ENCODE assay signal across 21 mouse cellular contexts in the genomic region with DNA sequence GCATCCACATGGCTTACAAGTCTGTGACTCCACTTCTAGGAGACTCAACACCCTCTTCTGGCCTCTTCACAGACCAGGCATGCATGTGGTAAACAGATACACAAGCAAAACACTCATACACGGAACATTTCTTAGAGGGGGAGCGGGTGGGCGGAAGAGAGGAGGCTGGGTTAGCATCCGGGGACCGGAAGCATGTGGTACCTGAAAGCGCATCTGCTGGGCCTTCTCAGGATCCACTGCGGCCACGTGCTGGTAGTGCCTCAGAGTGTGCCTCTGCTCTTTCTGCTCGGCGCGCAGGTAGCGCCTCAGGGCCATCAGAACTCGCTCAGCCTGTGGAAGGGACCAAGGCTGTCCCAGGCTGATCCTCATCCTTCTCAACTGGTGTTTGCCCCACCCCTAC. TPM values are rescaled to one million over a fixed set of nuclear protein-coding genes. Genes with fewer than 3 reads are reported as not detected.
"Had no signal": no experiment of that assay in that cellular context is flagged by ENCODE, and none has a peak within 500 bp of the region (broad histone marks: within the 10 kb centered on the region; RNA-seq: fewer than 3 reads in every experiment).

No protein-coding gene starts in this region.

- DNase-seq: kidney, adult 2 months; kidney, postnatal 14 days; layer of hippocampus, postnatal 36 days; liver; liver, embryonic 13.5 days; liver, postnatal 0 days; lung, postnatal 14 days; retina, postnatal 1 day; right cerebral cortex, postnatal 4 days; spleen, adult 18-20 months; thymus, adult 18-20 months; thymus, postnatal 14 days had no signal

- H3K36me3 ChIP-seq: kidney, embryonic 15.5 days; liver, embryonic 13.5 days; lung, embryonic 15.5 days had no signal

- H3K4me2 ChIP-seq: kidney, embryonic 15.5 days; limb, embryonic 12.5 days; liver, embryonic 13.5 days; lung, embryonic 15.5 days; midbrain, embryonic 11.5 days; neural tube, embryonic 13.5 days had no signal

- H3K9ac ChIP-seq: kidney, embryonic 15.5 days; limb, embryonic 12.5 days; liver, embryonic 13.5 days; liver, postnatal 0 days; lung, embryonic 15.5 days; neural tube, embryonic 13.5 days had no signal

- H3K4me3 ChIP-seq: kidney, embryonic 15.5 days; limb, embryonic 12.5 days; liver, embryonic 13.5 days; lung, embryonic 15.5 days; megakaryocyte, embryonic 14.5 days; neural tube, embryonic 13.5 days had no signal

- H3K9me3 ChIP-seq: kidney, embryonic 15.5 days; limb, embryonic 12.5 days; liver, embryonic 13.5 days; lung, embryonic 15.5 days; megakaryocyte, embryonic 14.5 days; neural tube, embryonic 13.5 days had no signal

- ATAC-seq: liver, postnatal 0 days had no signal

- H3K27ac ChIP-seq: kidney, embryonic 15.5 days; limb, embryonic 12.5 days; liver, embryonic 13.5 days; lung, embryonic 15.5 days; macrophage; neural tube, embryonic 13.5 days had no signal

RNA-seq across cellular contexts. Expression of a gene that starts 17.8 kb away (rescaled TPM):
- polyA plus RNA-seq: lung, embryonic 15.5 days; macrophage had no signal

RNA-seq across cellular contexts. Expression of a gene that starts 18.4 kb away (rescaled TPM):
- polyA plus RNA-seq: limb, embryonic 12.5 days; lung, embryonic 15.5 days; macrophage; midbrain, embryonic 11.5 days; stomach, embryonic 14.5 days had no signal

RNA-seq across cellular contexts. Expression of a gene that starts 20.1 kb away (rescaled TPM):
- total RNA-seq: layer of hippocampus, postnatal 36 days; midbrain, postnatal 0 days had no signal
- polyA plus RNA-seq: limb, embryonic 12.5 days had no signal
